Mouse (Mus musculus): ENCODE data around the gene Gm16506.
"Not testable (repeated sequence)": the region's sequence is repeated elsewhere in the genome, so short reads cannot be mapped to it uniquely, and the experiment has no call there.

Gm16506 gene

DNA sequence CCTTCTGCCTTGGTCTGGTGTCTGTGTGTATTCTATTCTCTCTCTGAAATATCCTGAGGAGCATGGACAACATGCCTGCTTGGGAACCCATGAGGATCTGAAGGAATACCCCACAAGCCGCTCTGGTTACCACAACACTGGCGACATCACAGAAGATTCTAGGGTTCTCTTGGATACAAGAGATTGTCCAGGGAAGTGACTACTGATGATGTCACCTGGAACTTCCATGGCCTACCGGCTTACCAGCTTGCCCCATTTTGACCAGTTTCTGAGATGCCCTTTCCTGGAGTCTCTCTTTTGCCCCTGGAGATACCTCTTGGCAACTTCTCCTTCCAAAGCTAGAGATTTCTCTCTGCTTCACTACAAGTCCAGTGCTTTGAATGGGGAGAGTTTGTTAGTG lies at the start of gene Gm16506:
TSS of gene Gm16506 (minus strand) at position 101 of the 400 bp plus-strand sequence.
- not testable (repeated sequence) for DNase-seq (ENCODE audit: low read depth in 2 of 2, low spot score in 2 of 2)

DNA sequence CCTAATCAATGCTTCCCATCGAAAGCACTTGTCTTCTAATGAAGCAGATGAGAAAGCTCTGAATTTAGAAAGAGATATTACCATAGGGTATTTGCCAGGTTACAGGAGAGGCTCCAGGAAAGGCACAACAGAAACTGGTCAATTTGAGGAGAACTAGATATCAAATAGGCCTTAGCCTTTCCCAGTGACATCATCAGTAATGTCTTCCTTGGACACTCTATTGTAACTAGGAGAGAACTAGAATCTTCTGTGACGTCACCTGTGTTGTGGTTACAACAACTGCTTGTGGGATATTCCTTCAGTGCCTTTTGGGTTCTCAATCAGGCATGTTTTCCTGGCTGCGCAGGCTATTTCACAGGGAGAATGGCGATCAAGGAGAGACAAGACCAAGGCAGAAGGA lies 20.3 kb upstream of the Gm16506 start, which contains the start of gene Gm6526:
TSS of gene Gm6526 (plus strand) at position 301 of the 400 bp plus-strand sequence.
- not testable (repeated sequence) for DNase-seq (ENCODE audit: low read depth in 2 of 2, low spot score in 2 of 2)

DNA sequence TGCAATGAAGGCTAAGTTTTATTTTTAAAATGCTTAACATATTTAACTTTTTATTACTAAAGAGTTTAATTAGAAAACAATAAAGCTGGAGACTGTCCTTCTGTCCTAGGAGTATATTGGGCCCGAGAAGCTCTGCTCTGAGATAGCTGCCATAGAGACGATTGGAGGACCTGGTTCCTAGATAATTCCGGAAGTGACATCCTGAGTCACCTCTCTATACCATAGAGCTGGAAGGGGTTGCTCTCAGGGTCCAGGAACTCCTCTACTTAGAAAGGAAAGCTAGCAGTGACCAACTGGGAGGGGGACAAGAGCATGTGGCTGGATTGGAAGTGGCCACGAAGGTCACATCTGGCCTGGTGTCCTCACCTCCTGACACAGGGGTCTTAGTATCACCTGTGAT lies 29.7 kb downstream of the Gm16506 start, which contains the start of gene Gm7324:
TSS of gene Gm7324 (plus strand) at position 208 of the 400 bp plus-strand sequence.
- DNase-seq (ENCODE audit: low read depth in 2 of 2, low spot score in 2 of 2), result not testable (repeated sequence)

DNA sequence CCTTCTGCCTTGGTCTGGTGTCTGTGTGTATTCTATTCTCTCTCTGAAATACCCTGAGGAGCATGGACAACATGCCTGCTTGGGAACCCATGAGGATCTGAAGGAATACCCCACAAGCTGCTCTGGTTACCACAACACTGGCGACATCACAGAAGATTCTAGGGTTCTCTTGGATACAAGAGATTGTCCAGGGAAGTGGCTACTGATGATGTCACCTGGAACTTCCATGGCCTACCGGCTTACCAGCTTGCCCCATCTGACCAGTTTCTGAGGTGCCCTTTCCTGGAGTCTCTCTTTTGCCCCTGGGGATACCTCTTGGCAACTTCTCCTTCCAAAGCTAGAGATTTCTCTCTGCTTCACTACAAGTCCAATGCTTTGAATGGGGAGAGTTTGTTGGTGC lies 50.2 kb downstream of the Gm16506 start, which contains the start of gene Gm8165:
TSS of gene Gm8165 (minus strand) at position 101 of the 400 bp plus-strand sequence.
- not testable (repeated sequence) for DNase-seq (ENCODE audit: low read depth in 2 of 2, low spot score in 2 of 2)
